Mouse (Mus musculus) layer of hippocampus, postnatal 36 days (tissue): ENCODE measurements around the gene Gm1979. TPM values are rescaled to one million over a fixed set of nuclear protein-coding genes. Genes with fewer than 3 reads are reported as not detected.
A peak's percentile ranks its signal among the peaks of the same experiment; 100 is the strongest.
"Not testable (repeated sequence)": the region's sequence is repeated elsewhere in the genome, so short reads cannot be mapped to it uniquely, and the experiment has no call there.

ENCODE experiments used
- DNase-seq, 2 experiments: peaks; one replicate each; pipeline ENCODE4 v3.0.0; 2022
- total RNA-seq, 2 experiments: library from RNA; stranded (reverse); gene quantifications; 2 replicates each; pipeline ENCODE4 v1.2.3; 2021

The Gm1979 gene
- not detected for total RNA-seq

DNA sequence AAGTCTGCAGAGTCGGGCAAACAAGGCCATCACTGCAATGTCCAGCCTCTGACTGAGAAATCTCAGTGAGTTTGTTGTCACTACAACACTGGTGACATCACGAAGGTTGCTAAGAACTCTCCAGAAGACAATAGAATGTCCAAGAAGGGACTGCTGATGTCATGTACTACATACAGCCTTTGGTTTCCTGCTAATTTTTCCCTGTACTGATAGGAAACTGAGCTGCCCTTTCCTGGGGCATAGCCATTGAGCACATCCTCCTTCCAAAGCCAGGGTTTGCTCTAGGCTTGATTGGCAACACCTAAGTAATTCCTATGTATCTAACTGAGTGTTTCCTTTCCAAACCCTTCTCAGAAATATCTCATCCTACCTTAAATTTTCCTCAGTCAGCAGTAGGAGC, at the start of gene Gm1979:
Gm1979 (minus strand) TSS at position 101 of the 400 bp plus-strand sequence.
- not testable (repeated sequence) for DNase-seq

- DNase-seq = not testable (repeated sequence)
Observed at GRCm38 (mm10) chr5:26039458-26039857, 34.9 kb upstream of the Gm1979 start, which contains the start of gene Speer4a. Gene Speer4a (minus strand): TSS chr5:26039558.

DNA sequence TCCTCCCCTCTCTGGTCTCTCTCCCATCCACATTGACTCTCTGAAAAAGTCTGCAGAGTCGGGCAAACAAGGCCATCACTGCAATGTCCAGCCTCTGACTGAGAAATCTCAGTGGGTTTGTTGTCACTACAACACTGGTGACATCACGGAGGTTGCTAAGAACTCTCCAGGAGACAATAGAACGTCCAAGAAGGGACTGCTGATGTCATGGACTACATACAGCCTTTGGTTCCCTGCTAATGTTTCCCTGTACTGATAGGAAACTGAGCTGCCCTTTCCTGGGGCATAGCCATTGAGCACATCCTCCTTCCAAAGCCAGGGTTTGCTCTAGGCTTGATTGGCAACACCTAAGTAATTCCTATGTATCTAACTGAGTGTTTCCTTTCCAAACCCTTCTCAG, 18.2 kb upstream of the Gm1979 start, which contains the start of gene Gm5862:
Gm5862 (minus strand) TSS at position 101 of the 400 bp plus-strand sequence.
- DNase-seq = not testable (repeated sequence)

DNA sequence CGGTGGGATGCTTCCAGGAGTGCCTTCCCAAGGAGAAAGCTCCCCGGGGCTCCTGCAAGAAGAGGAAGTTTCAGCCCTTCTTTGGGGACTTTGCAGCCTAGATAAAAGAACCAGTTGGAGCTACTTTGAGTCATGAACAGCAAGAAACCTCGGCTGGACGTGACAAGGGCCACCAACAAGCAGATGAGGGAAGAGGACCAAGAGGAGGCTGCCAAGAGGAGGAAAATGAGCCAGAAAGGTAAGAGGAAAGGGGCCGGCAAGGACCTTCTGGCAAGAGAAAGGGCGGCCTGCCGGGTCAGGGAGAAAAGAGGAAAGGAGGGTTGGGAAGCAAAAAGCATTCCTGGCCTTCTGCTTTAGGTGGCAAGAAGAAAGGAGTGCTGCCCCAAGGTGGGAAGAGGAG, 3.1 kb upstream of the Gm1979 start:
- DNase-seq = not testable (repeated sequence)

- peak; percentile 19 to 38 for DNase-seq
Observed at GRCm38 (mm10) chr5:26006937-26007695, 2.5 kb upstream of the Gm1979 start.

- DNase-seq = not testable (repeated sequence)
Observed at GRCm38 (mm10) chr5:25988550-25988949, 16.0 kb downstream of the Gm1979 start, which contains the start of gene Gm21698. Gene Gm21698 (minus strand): TSS chr5:25988650.

GRCm38 (mm10) chr5:25972563-25972962, 32.0 kb downstream of the Gm1979 start, which contains the start of gene Gm21680:
Gene Gm21680 (minus strand): TSS chr5:25972663.
- DNase-seq = not testable (repeated sequence)

DNA sequence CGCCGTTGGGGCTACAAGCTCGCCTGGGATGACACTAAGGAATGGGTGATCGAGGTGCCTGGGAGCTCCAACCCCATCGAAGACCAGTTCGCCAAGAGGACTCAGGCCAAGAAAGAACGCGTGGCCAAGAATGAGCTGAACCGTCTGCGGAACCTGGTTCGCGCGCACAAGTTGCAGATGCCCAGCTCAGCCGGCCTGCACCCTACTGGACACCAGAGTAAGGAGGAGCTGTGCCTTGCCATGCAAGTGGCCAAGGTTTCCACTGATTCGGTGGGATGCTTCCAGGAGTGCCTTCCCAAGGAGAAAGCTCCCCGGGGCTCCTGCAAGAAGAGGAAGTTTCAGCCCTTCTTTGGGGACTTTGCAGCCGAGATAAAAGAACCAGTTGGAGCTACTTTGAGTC, 47.5 kb downstream of the Gm1979 start:
- not testable (repeated sequence) for DNase-seq

GRCm38 (mm10) chr5:25956611-25957010, 48.0 kb downstream of the Gm1979 start:
- not testable (repeated sequence) for DNase-seq

GRCm38 (mm10) chr5:25954317-25954716, 50.3 kb downstream of the Gm1979 start, which contains the start of gene Gm21671:
Gene Gm21671 (minus strand): TSS chr5:25954417.
- DNase-seq = not testable (repeated sequence)

Other genes starting within 250 kb of the Gm1979 start
- gene Actr3b, start 244.8 kb downstream of the Gm1979 start, total RNA-seq = 100 to 1,000 TPM; 133 to 143 TPM
- gene Gm21663, start 62.4 kb downstream of the Gm1979 start, total RNA-seq = not detected
- gene Gm21671, start 50.4 kb downstream of the Gm1979 start, total RNA-seq = not detected
- not detected for gene Gm21680, start 32.1 kb downstream of the Gm1979 start, total RNA-seq
- not detected for gene Gm21698, start 16.1 kb downstream of the Gm1979 start, total RNA-seq
- gene Gm5862, start 18.1 kb upstream of the Gm1979 start, total RNA-seq = not detected
- not detected for gene Speer4a, start 34.8 kb upstream of the Gm1979 start, total RNA-seq
- not detected for gene Gm7347, start 53.8 kb upstream of the Gm1979 start, total RNA-seq
- not detected for gene Gm10471, start 84.5 kb upstream of the Gm1979 start, total RNA-seq
- not detected for gene 5031410I06Rik, start 100.6 kb upstream of the Gm1979 start, total RNA-seq
- not detected for gene Gm10220, start 116.6 kb upstream of the Gm1979 start, total RNA-seq